Mouse (Mus musculus) thymus, postnatal 36 days (tissue): ENCODE data around the gene Cxcr2.

Experiments used
- DNase-seq, 2 experiments: peaks; one replicate each; pipeline ENCODE4 v3.0.0; 2022; ENCODE audit warnings: mixed read lengths in 2 of 2

The Cxcr2 gene

GRCm38 (mm10) chr1:74199046-74199445 is 45.3 kb downstream of the Cxcr2 start:
- no peak for DNase-seq

DNA sequence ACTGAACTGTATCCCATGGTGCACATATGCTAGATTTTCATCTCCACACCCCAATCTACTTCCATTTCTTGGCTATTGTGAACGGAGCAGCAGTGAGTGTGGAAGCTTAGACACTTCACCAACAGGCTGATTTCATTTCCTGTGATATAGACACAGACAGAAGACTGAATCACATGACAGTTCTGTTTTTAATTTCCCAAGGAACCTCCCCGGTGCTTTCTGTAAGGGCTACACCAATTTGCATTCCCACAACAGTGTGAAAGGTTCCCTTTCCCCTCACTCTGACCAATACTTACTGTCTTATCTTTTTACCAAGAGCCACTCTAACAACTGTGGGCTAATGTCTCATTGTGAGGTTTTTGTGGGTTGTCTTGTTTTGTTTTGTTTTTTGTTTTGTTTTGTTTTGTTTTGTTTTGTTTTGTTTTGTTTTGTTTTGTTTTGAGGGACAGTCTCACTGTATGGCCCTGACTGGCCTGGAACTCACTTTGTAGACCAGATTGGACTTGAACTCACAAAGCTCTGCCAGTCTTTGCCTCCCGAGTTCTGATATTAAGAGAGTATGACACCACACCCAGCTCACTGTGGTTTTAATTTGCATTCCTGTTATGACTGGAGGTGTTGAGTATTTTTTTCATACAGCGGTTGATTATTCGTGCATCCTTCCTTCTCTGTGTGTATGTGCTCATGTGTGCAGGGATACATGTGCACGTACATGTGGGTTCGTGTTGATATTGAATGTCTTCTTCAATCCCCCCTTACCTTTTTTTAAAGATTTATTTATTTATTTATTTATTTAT is 47.5 kb downstream of the Cxcr2 start:
- no peak for DNase-seq

DNA sequence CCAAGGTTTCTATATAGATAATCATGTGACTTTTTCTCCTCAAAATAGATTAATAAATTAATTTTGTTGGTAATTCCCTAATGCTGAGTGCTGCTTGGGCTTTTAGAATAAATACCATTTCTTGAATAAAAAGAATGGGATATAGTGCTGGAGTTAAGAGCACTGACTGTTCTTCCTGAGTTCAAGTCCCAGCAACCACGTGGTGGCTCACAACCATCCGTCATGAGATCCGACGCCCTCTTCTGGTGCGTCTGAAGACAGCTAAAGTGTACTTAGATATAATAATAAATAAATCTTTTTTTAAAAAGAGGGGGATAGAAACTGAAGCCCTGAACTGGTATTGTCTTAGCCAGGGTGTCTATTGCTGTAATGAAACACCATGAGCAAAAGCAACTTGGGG is 49.7 kb downstream of the Cxcr2 start:
- no peak for DNase-seq

- DNase-seq: peak in 1 of 2 experiments; percentile 11
Observed at GRCm38 (mm10) chr1:74205881-74206280, 52.1 kb downstream of the Cxcr2 start.

GRCm38 (mm10) chr1:74206642-74207041 is 52.9 kb downstream of the Cxcr2 start:
- DNase-seq: peak in 1 of 2 experiments; percentile 10

GRCm38 (mm10) chr1:74207906-74208305 is 54.1 kb downstream of the Cxcr2 start:
- DNase-seq: no peak

DNA sequence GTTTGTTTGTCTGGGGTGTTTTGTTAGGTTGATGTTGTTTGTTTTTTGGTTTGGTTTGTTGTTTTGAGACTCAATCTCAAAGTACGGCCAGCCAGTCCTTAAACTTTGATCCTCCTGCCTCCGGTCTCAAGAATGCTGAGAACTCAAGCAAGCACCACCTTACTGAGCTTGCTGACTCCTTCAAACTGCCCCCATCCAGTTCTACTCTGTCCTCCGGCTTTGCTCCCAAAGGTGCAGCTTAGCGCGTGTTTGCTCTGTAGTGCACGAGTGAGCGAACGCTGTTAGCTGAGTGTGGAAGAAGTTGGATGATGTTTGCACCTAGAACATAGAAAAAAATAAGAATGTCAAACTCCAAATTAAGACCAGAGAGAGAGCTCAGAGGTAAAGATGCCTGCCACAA is 55.2 kb downstream of the Cxcr2 start:
- DNase-seq: no peak
